Mouse (Mus musculus) forebrain, embryonic 11.5 days (tissue): ENCODE results near the gene Mbd3l2. TPM values are rescaled to one million over a fixed set of nuclear protein-coding genes. Genes with fewer than 3 reads are reported as not detected.
"Not testable (repeated sequence)": the region's sequence is repeated elsewhere in the genome, so short reads cannot be mapped to it uniquely, and the experiment has no call there.

Experiments
- ATAC-seq: fragments of 200-750 bp; cut with Nextera tagmentation; replicated peaks from 2 replicates; pipeline ENCODE4 v1.8.0; 2017; ENCODE audit warnings: moderate TSS enrichment; ENCODE audit not compliant: low FRiP score
- DNase-seq: peaks from one replicate; pipeline ENCODE4 v3.0.0-alpha.2; 2017; ENCODE audit warnings: low spot score
- H3K27ac ChIP-seq: fragments of 300-500 bp; sonication (generic); 2 replicates; pipeline ENCODE4 v1.5.1; 2014; ENCODE audit warnings: low read depth, low read length
- H3K27me3 ChIP-seq: fragments of 300-500 bp; sonication (generic); 2 replicates; pipeline ENCODE4 v1.6.1; 2014; ENCODE audit warnings: mild to moderate bottlenecking, low read length, mixed read lengths; ENCODE audit not compliant: control insufficient read depth, insufficient read depth
- H3K36me3 ChIP-seq: fragments of 300-500 bp; sonication (generic); 2 replicates; pipeline ENCODE4 v1.6.1; 2014; ENCODE audit warnings: mild to moderate bottlenecking, low read length, moderate library complexity, mixed read lengths; ENCODE audit not compliant: control insufficient read depth, insufficient read depth
- H3K4me1 ChIP-seq: fragments of 300-500 bp; sonication (generic); replicated peaks from 2 replicates; pipeline ENCODE4 v1.6.1; 2014; ENCODE audit warnings: low read length, mixed read lengths; ENCODE audit not compliant: control insufficient read depth, insufficient read depth
- H3K4me2 ChIP-seq: fragments of 300-500 bp; sonication (generic); 2 replicates; pipeline ENCODE4 v1.6.1; 2014; ENCODE audit warnings: low read depth, mild to moderate bottlenecking, low read length, moderate library complexity, mixed read lengths; ENCODE audit not compliant: severe bottlenecking
- H3K4me3 ChIP-seq: fragments of 300-500 bp; sonication (generic); 2 replicates; pipeline ENCODE4 v1.5.1; 2014; ENCODE audit warnings: low read depth, low read length
- H3K9ac ChIP-seq: fragments of 300-500 bp; sonication (generic); 2 replicates; pipeline ENCODE4 v1.6.1; 2014; ENCODE audit warnings: low read length
- H3K9me3 ChIP-seq: fragments of 300-500 bp; sonication (generic); 2 replicates; pipeline ENCODE4 v1.6.1; 2016; ENCODE audit warnings: low read length, mixed read lengths; ENCODE audit not compliant: control insufficient read depth
- WGBS: fragments of 180-500 bp; shearing (Covaris S2); extraction: QIAGEN DNeasy Blood & Tissue Kit; methylation state at CpG from one replicate; pipeline ENCODE4 v1.1.7; 2014; 5-methylcytosine and 5-hydroxymethylcytosine counted together
- polyA plus RNA-seq: library from polyadenylated mRNA; unstranded; fragments of >200 nt; fragmentation: Nextera tagmentation; extraction: Ambion mirVana; gene quantifications from 2 replicates; pipeline ENCODE4 v1.2.1, GENCODE M21; 2014

Gene Mbd3l2
- polyA plus RNA-seq: 0.12 TPM in 1 of 2 replicates, not detected in the other

GRCm38 (mm10) chr9:18430354-18430753 lies at the start of gene Mbd3l2:
Gene Mbd3l2, plus strand, starts transcription at chr9:18430654.
- Histone ChIP-seq H3K27ac (no peak within 1 kb of the TSS), H3K4me2 (no peak within 1 kb of the TSS), H3K9me3 (no peaks in the 10 kb centered on the region), H3K36me3 (no peaks in the 10 kb centered on the region), H3K9ac (no peak within 1 kb of the TSS), H3K27me3 (no peaks in the 10 kb centered on the region), H3K4me1 (no peaks in the 10 kb centered on the region), H3K4me3 (no peak within 1 kb of the TSS)
- DNase-seq: no peak
- ATAC-seq: no peak

DNA sequence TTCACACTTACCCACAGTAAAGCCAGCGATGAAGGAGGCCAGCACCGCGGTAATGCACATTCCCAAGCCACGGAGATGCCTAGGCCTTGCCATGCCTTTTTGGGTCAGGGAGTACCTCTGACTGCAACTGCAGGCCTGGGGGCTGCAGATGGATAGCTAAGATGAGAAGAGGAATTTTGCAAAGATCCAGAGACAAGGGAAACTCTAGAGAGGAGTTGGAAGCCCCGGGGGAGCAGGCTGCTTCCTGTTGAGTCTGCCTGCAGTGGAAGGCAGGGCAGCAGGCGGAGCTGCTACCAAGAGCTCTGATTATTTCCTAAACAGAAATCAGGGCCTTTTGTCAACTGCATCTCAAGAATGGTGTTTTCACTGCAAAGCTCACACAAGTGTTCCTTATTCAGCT lies 44.7 kb upstream of the Mbd3l2 start:
- Histone ChIP-seq H3K27me3 (no peaks in the 10 kb centered on the region), H3K9me3 (no peaks in the 10 kb centered on the region), H3K36me3 (no peaks in the 10 kb centered on the region), H3K4me1 (no peaks in the 10 kb centered on the region), H3K27ac (no peak overlapping the region), H3K4me2 (no peak overlapping the region), H3K9ac (no peak overlapping the region), H3K4me3 (no peak overlapping the region)
- no peak for ATAC-seq
- DNase-seq: no peak
- WGBS: 31% methylated on average over 6 of the region's 6 CpGs

- Histone ChIP-seq H3K4me3 (no peak overlapping the region), H3K9me3 (no peaks in the 10 kb centered on the region), H3K36me3 (no peaks in the 10 kb centered on the region), H3K27me3 (no peaks in the 10 kb centered on the region), H3K9ac (no peak overlapping the region), H3K4me1 (no peaks in the 10 kb centered on the region), H3K27ac (no peak overlapping the region), H3K4me2 (no peak overlapping the region)
- no peak for DNase-seq
- no peak for ATAC-seq
- WGBS: 74% methylated on average over 1 of the region's 1 CpGs
Measured at GRCm38 (mm10) chr9:18399629-18400028, 30.8 kb upstream of the Mbd3l2 start.

- not testable (repeated sequence) for H3K9me3 ChIP-seq, DNase-seq, H3K27me3 ChIP-seq, H3K4me3 ChIP-seq, H3K9ac ChIP-seq, H3K4me2 ChIP-seq, H3K36me3 ChIP-seq, ATAC-seq, H3K4me1 ChIP-seq, H3K27ac ChIP-seq
- 89% methylated on average over 2 of the region's 2 CpGs for WGBS
Measured at GRCm38 (mm10) chr9:18402895-18403294, 27.6 kb upstream of the Mbd3l2 start, which contains the start of gene Naalad2. Gene Naalad2, minus strand, starts transcription at chr9:18402995.

- H3K27ac ChIP-seq: no peak within 1 kb of the TSS
- H3K4me3 ChIP-seq: no peak within 1 kb of the TSS
- H3K4me1 ChIP-seq: no peaks in the 10 kb centered on the region
- no peaks in the 10 kb centered on the region for H3K36me3 ChIP-seq
- H3K4me2 ChIP-seq: no peak within 1 kb of the TSS
- no peak within 1 kb of the TSS for H3K9ac ChIP-seq
- no peaks in the 10 kb centered on the region for H3K27me3 ChIP-seq
- DNase-seq (no peak), ATAC-seq (no peak)
- no peaks in the 10 kb centered on the region for H3K9me3 ChIP-seq
- WGBS: 75% methylated on average over 1 of the region's 1 CpGs
Measured at GRCm38 (mm10) chr9:18404118-18404517, 26.3 kb upstream of the Mbd3l2 start, which contains the start of gene Ubtfl1. Gene Ubtfl1, plus strand, starts transcription at chr9:18404418.

GRCm38 (mm10) chr9:18412371-18412770 lies 18.1 kb upstream of the Mbd3l2 start:
- ATAC-seq, H3K27ac ChIP-seq, H3K9me3 ChIP-seq, H3K4me1 ChIP-seq, H3K4me2 ChIP-seq, H3K4me3 ChIP-seq, DNase-seq, H3K27me3 ChIP-seq, H3K9ac ChIP-seq, H3K36me3 ChIP-seq: not testable (repeated sequence)
- 82% methylated on average over 4 of the region's 4 CpGs for WGBS

DNA sequence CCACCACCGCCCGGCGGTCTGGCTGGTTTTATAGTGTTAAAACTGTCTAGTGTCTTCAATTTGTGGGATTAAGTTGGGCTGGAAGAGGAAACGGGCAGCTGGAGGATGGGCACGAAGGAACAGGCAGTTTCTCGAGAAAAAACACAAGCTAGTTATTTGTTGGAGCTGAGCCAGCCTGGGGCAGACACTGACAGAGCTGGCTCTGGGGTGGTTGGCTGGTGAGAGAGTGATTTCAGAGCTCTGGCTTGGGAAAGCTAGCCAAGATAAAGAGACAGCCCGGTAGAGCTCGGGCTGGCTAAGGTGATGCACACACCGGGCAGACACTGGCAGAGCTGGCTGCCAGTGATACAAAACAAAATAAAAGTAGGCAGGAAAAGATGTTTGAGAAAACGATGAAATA lies 1.2 kb downstream of the Mbd3l2 start:
- H3K27ac ChIP-seq: no peak overlapping the region
- DNase-seq: no peak
- 87% methylated on average over 10 of the region's 10 CpGs for WGBS

DNA sequence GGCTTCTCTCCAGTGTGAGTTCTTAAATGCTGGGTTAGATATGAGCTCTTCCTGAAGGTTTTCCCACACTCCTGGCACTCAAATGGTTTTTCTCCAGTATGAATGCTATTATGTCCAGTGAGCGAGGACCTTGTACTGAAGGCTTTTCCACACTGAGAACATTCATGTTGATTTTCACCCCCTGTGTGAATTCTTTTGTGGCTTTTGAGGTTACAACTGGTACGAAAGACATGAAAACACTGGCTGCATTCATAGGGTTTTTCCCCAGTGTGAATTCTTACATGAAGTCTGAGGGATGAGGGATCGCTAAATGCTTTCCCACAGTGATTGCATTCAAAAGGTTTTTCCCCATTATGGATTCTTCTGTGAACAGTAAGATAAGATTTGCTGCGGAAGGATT lies 26.1 kb downstream of the Mbd3l2 start:
- Histone ChIP-seq H3K27ac (no peak overlapping the region), H3K9ac (no peak overlapping the region), H3K36me3 (peaks cover 6% of the 10 kb centered on the region; the same call in 1 of the 2 replicates), H3K27me3 (no peaks in the 10 kb centered on the region), H3K4me2 (no peak overlapping the region), H3K9me3 (no peaks in the 10 kb centered on the region; the same call in 1 of the 2 replicates), H3K4me3 (no peak overlapping the region), H3K4me1 (no peaks in the 10 kb centered on the region)
- DNase-seq (no peak), ATAC-seq (no peak)
- 83% methylated on average over 4 of the region's 4 CpGs for WGBS

More for the DNA sequence above, 1.2 kb downstream of the Mbd3l2 start:
- Histone ChIP-seq H3K4me2 (no peak overlapping the region), H3K4me3 (no peak overlapping the region), H3K4me1 (no peaks in the 10 kb centered on the region), H3K9ac (no peak overlapping the region), H3K36me3 (no peaks in the 10 kb centered on the region), H3K27me3 (no peaks in the 10 kb centered on the region), H3K9me3 (no peaks in the 10 kb centered on the region)
- no peak for ATAC-seq

GRCm38 (mm10) chr9:18467350-18467749 lies 36.9 kb downstream of the Mbd3l2 start:
- no peaks in the 10 kb centered on the region for H3K27me3 ChIP-seq
- WGBS: 24% methylated on average over 3 of the region's 3 CpGs
- H3K9me3 ChIP-seq: no peaks in the 10 kb centered on the region; the same call in 1 of the 2 replicates
- H3K4me2 ChIP-seq: no peak overlapping the region
- H3K4me3 ChIP-seq: no peak overlapping the region
- H3K36me3 ChIP-seq: no peaks in the 10 kb centered on the region; the same call in 1 of the 2 replicates
- H3K27ac ChIP-seq: no peak overlapping the region
- no peak; the same call in 1 of the 2 replicates for ATAC-seq
- DNase-seq: no peak
- H3K9ac ChIP-seq: no peak overlapping the region
- no peaks in the 10 kb centered on the region for H3K4me1 ChIP-seq
